Mouse (Mus musculus): ENCODE measurements around the gene Gpr83. TPM values are rescaled to one million over a fixed set of nuclear protein-coding genes. Genes with fewer than 3 reads are reported as not detected.

Gene Gpr83
- total and polyA plus RNA-seq, 2 experiments from 2014 or later: not detected

- Histone ChIP-seq H3K4me2 (ENCODE audit: low read depth, low read length) (no peak overlapping the region), H3K4me3 (ENCODE audit: low read depth, low read length) (no peak overlapping the region), H3K27ac (ENCODE audit: low read depth) (no peak overlapping the region), H3K36me3 (replicated peaks; ENCODE audit: control insufficient read depth, insufficient read depth, low read length) (peaks cover 48% of the 10 kb centered on the region), H3K4me1 (ENCODE audit: control insufficient read depth, insufficient read depth) (no peaks in the 10 kb centered on the region), H3K9me3 (replicated peaks; ENCODE audit: control insufficient read depth, low read length) (no peaks in the 10 kb centered on the region), H3K27me3 (ENCODE audit: control insufficient read depth, insufficient read depth, low read length) (no peaks in the 10 kb centered on the region), H3K9ac (replicated peaks; ENCODE audit: low read depth, low read length) (no peak overlapping the region)
- ATAC-seq (ENCODE audit: insufficient read depth, low read depth) (no peak; the same call in 1 of the 2 replicates), DNase-seq (ENCODE audit: low spot score) (no peak)
- 80% methylated on average over 6 of the region's 6 CpGs for WGBS
- TF ChIP-seq EP300 (IDR thresholded peaks at IDR 0.05; ENCODE audit: low read depth): no peak
Measured at GRCm38 (mm10) chr9:14835335-14836075, 24.5 kb upstream of the Gpr83 start.

- Histone ChIP-seq H3K36me3 (replicated peaks; ENCODE audit: control insufficient read depth, insufficient read depth, low read length) (peaks cover 16% of the 10 kb centered on the region; the same call in 1 of the 2 replicates), H3K27ac (ENCODE audit: low read depth) (no peak overlapping the region), H3K4me3 (ENCODE audit: low read depth, low read length) (no peak overlapping the region), H3K4me1 (ENCODE audit: control insufficient read depth, insufficient read depth) (no peaks in the 10 kb centered on the region), H3K9me3 (replicated peaks; ENCODE audit: control insufficient read depth, low read length) (no peaks in the 10 kb centered on the region), H3K27me3 (ENCODE audit: control insufficient read depth, insufficient read depth, low read length) (no peaks in the 10 kb centered on the region), H3K9ac (replicated peaks; ENCODE audit: low read depth, low read length) (no peak overlapping the region), H3K4me2 (ENCODE audit: low read depth, low read length) (peak overlapping the region; percentile 28)
- DNase-seq (ENCODE audit: low spot score): peak; percentile 45
- peak; percentile 71 for ATAC-seq (ENCODE audit: insufficient read depth, low read depth)
- no peak for TF ChIP-seq EP300 (IDR thresholded peaks at IDR 0.05; ENCODE audit: low read depth)
- no peak for TF ChIP-seq CTCF (IDR thresholded peaks at IDR 0.05; ENCODE audit: low read depth)
- 29% methylated on average over 7 of the region's 7 CpGs for WGBS
Measured at GRCm38 (mm10) chr9:14839527-14839926, 20.5 kb upstream of the Gpr83 start.

- no peak overlapping the region for H3K9ac ChIP-seq (replicated peaks; ENCODE audit: low read depth, low read length)
- WGBS: 87% methylated on average over 5 of the region's 5 CpGs
- TF ChIP-seq CTCF (IDR thresholded peaks at IDR 0.05; ENCODE audit: low read depth) (no peak), EP300 (IDR thresholded peaks at IDR 0.05; ENCODE audit: low read depth) (no peak)
- no peak overlapping the region for H3K4me2 ChIP-seq (ENCODE audit: low read depth, low read length)
- DNase-seq (ENCODE audit: low spot score): no peak
- H3K36me3 ChIP-seq (replicated peaks; ENCODE audit: control insufficient read depth, insufficient read depth, low read length): peaks cover 12% of the 10 kb centered on the region; the same call in 1 of the 2 replicates
- no peaks in the 10 kb centered on the region for H3K4me1 ChIP-seq (ENCODE audit: control insufficient read depth, insufficient read depth)
- no peak overlapping the region for H3K27ac ChIP-seq (ENCODE audit: low read depth)
- no peaks in the 10 kb centered on the region for H3K9me3 ChIP-seq (replicated peaks; ENCODE audit: control insufficient read depth, low read length)
- no peak overlapping the region for H3K4me3 ChIP-seq (ENCODE audit: low read depth, low read length)
- 0 out of 2 replicates have a peak, but pooled peaks have one; percentile 21 for ATAC-seq (ENCODE audit: insufficient read depth, low read depth)
- H3K27me3 ChIP-seq (ENCODE audit: control insufficient read depth, insufficient read depth, low read length): no peaks in the 10 kb centered on the region
Measured at GRCm38 (mm10) chr9:14839970-14840369, 20.0 kb upstream of the Gpr83 start.

GRCm38 (mm10) chr9:14841878-14842761 lies 17.9 kb upstream of the Gpr83 start:
- Histone ChIP-seq H3K36me3 (replicated peaks; ENCODE audit: control insufficient read depth, insufficient read depth, low read length) (no peaks in the 10 kb centered on the region), H3K9ac (replicated peaks; ENCODE audit: low read depth, low read length) (no peak overlapping the region), H3K27ac (ENCODE audit: low read depth) (peak overlapping the region; percentile 11; the same call in 1 of the 2 replicates), H3K4me2 (ENCODE audit: low read depth, low read length) (no peak overlapping the region), H3K27me3 (ENCODE audit: control insufficient read depth, insufficient read depth, low read length) (no peaks in the 10 kb centered on the region), H3K9me3 (replicated peaks; ENCODE audit: control insufficient read depth, low read length) (no peaks in the 10 kb centered on the region), H3K4me1 (ENCODE audit: control insufficient read depth, insufficient read depth) (no peaks in the 10 kb centered on the region), H3K4me3 (ENCODE audit: low read depth, low read length) (no peak overlapping the region)
- peak; percentile 66 for ATAC-seq (ENCODE audit: insufficient read depth, low read depth)
- peak; percentile 39 for DNase-seq (ENCODE audit: low spot score)
- WGBS: 73% methylated on average over 10 of the region's 10 CpGs
- TF ChIP-seq EP300 (IDR thresholded peaks at IDR 0.05; ENCODE audit: low read depth) (no peak), CTCF (IDR thresholded peaks at IDR 0.05; ENCODE audit: low read depth) (no peak)

GRCm38 (mm10) chr9:14843311-14843857 lies 16.6 kb upstream of the Gpr83 start:
- WGBS: 89% methylated on average over 6 of the region's 6 CpGs

More at GRCm38 (mm10) chr9:14843311-14843857, 16.6 kb upstream of the Gpr83 start:
- no peaks in the 10 kb centered on the region for H3K9me3 ChIP-seq (replicated peaks; ENCODE audit: control insufficient read depth, low read length)
- no peak for ATAC-seq (ENCODE audit: insufficient read depth, low read depth)
- H3K27me3 ChIP-seq (ENCODE audit: control insufficient read depth, insufficient read depth, low read length): no peaks in the 10 kb centered on the region
- H3K4me2 ChIP-seq (ENCODE audit: low read depth, low read length): no peak overlapping the region
- H3K36me3 ChIP-seq (replicated peaks; ENCODE audit: control insufficient read depth, insufficient read depth, low read length): no peaks in the 10 kb centered on the region
- TF ChIP-seq CTCF (IDR thresholded peaks at IDR 0.05; ENCODE audit: low read depth) (no peak), EP300 (IDR thresholded peaks at IDR 0.05; ENCODE audit: low read depth) (no peak)
- no peaks in the 10 kb centered on the region for H3K4me1 ChIP-seq (ENCODE audit: control insufficient read depth, insufficient read depth)
- H3K4me3 ChIP-seq (ENCODE audit: low read depth, low read length): no peak overlapping the region
- no peak overlapping the region for H3K9ac ChIP-seq (replicated peaks; ENCODE audit: low read depth, low read length)
- no peak for DNase-seq (ENCODE audit: low spot score)
- no peak overlapping the region for H3K27ac ChIP-seq (ENCODE audit: low read depth)

Data from heart, postnatal 0 days (tissue).